Mouse (Mus musculus): Measurements from ENCODE around the gene Psrc1.

DNA sequence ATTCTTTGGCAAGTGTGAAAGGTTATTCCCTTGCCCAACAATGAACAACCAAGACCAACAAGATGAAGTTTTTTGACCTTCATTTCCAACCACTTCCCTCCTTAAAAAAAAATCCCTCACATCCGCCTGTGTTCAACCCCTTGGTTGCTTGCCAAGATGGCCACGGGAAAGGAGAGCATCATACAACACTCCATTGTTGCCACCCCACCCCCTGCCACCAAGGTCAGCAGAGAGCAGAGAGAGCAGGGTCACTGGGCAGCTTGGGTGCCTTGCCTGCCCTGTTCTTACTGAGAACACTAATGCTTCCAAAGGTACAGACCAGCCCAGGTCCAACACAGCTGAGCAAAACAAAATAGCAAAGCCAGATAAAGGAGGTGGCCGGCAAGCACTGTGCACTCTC is 11.4 kb upstream of the Psrc1 start:
- TF ChIP-seq CTCF (IDR thresholded peaks at IDR 0.05; ENCODE audit: low read depth) (no peak), EP300 (IDR thresholded peaks at IDR 0.05; ENCODE audit: low read depth) (no peak)
